Mouse (Mus musculus): ENCODE measurements at regions not wholly inside any gene's neighbourhood (a gene's known extent, or its start where the extent isn't known, plus 50 kb on each side); places are given as distances from the start of the nearest gene placed in this dataset.
A peak's percentile ranks its signal among the peaks of the same experiment; 100 is the strongest.

DNA sequence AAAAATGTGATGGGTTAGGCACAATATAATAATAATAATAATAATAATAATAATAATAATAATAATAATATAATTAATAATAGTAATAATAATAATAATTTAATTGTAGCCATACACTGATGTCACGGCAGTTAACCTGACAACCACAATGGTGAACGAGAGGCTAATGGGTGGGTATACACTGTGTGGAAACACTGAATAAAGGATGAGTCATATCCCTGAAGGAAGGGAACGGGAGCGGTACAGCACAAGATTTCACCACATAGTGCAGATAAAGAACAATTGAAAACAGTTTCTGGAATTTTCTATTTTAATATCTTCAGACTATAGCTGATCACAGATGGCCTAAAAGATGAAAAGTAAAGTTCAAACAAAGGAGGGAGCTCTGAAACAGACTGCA is 365.6 kb downstream of the Xylt1 start:
- dilution Hi-C loops (cut with MboI; ENCODE audit: extremely low pct_ligation_motif_present, extremely low pct_unique_long_range_greater_than_20kb, low sequenced_read_pairs) (no loop called here), in situ Hi-C loops (cut with MboI; ENCODE audit: low pct_ligation_motif_present, low pct_unique_long_range_greater_than_20kb, low sequenced_read_pairs) (no loop called here)
- no peak overlapping the region for H3K4me2 ChIP-seq (ENCODE audit: insufficient read depth, low read depth, poor library complexity, severe bottlenecking)
- no peak overlapping the region for H3K27ac ChIP-seq (ENCODE audit: insufficient read depth, low read depth)
- no peak overlapping the region for H3K9ac ChIP-seq (ENCODE audit: insufficient read depth, low read depth)
- DNase-seq (ENCODE audit: extremely low read depth): no peak
- no peaks in the 10 kb centered on the region for H3K4me1 ChIP-seq (ENCODE audit: control insufficient read depth in 1 of 2, insufficient read depth in 2 of 2)
- H3K4me3 ChIP-seq (replicated peaks in 1 of 3; ENCODE audit: low read depth in 2 of 3, low read length in 2 of 3, poor library complexity in 1 of 3): no peak overlapping the region
- no peaks in the 10 kb centered on the region for H3K79me2 ChIP-seq (replicated peaks; ENCODE audit: control insufficient read depth, extremely low read depth, insufficient read depth, poor library complexity, severe bottlenecking)
- H3K9me3 ChIP-seq (replicated peaks; ENCODE audit: low read length): no peaks in the 10 kb centered on the region
- H3K27me3 ChIP-seq (replicated peaks): no peaks in the 10 kb centered on the region
- H3K36me3 ChIP-seq (replicated peaks in 1 of 2; ENCODE audit: control insufficient read depth in 1 of 2, insufficient read depth in 1 of 2, low read length in 1 of 2): no peaks in the 10 kb centered on the region
- no peak for TF ChIP-seq NRF1 (IDR thresholded peaks at IDR 0.05; ENCODE audit: low read depth, low read length)
- no peak for TF ChIP-seq IRF4 (IDR thresholded peaks at IDR 0.05; ENCODE audit: low read depth, low read length)
- no peak for TF ChIP-seq ETS1 (conservative IDR thresholded peaks at IDR 0.05; ENCODE audit: low read depth, low read length)
- TF ChIP-seq TCF12 (IDR thresholded peaks at IDR 0.05; ENCODE audit: low read depth, low read length): no peak
- TF ChIP-seq USF2 (conservative IDR thresholded peaks at IDR 0.05; ENCODE audit: low read depth, low read length): no peak
- no peak for TF ChIP-seq MYC (IDR thresholded peaks at IDR 0.05; ENCODE audit: low read depth, low read length)

DNA sequence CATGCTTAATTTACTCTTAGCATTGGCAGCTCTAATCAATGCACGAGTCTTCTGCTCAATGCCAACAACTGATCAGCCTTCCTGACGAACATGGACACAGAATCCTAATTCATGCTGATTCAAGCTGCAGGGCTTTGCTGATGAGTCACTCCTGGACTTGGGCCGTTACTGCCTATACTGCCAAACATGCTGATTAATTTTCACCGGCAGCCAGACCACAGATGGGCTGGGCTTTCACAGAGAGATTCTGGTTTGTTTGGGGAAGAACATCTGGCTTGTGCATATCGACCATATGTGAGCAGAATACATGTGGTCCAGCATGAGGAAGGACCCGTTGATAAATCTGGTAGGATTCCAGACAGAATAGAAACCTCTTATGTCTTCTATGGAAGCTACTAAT is 358.9 kb downstream of the Xylt1 start:
- Histone ChIP-seq H3K27ac (ENCODE audit: insufficient read depth, low read depth) (no peak overlapping the region), H3K36me3 (replicated peaks in 1 of 2; ENCODE audit: control insufficient read depth in 1 of 2, insufficient read depth in 1 of 2, low read length in 1 of 2) (no peaks in the 10 kb centered on the region)
- dilution Hi-C loops (cut with MboI; ENCODE audit: extremely low pct_ligation_motif_present, extremely low pct_unique_long_range_greater_than_20kb, low sequenced_read_pairs): no loop called here

DNA sequence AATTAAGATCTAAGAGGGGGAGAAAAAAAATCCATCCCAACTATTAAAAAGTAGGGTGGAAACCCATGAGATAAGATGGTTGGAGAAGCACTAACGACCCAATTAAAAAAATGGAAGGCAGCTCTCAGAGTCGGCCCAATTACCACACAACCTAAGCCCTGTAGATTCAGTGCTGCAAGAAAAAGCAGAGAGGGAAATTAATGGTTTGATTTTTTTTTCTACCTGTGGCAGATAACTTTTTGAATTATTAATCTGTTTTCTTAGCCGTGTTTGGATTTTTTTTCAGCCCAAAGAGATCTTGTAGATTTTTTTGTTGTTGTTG is 354.9 kb downstream of the Xylt1 start:
- in situ Hi-C loops (cut with MboI; ENCODE audit: low pct_ligation_motif_present, low pct_unique_long_range_greater_than_20kb, low sequenced_read_pairs) (no loop called here), dilution Hi-C loops (cut with MboI; ENCODE audit: extremely low pct_ligation_motif_present, extremely low pct_unique_long_range_greater_than_20kb, low sequenced_read_pairs) (no loop called here)
- H3K4me2 ChIP-seq (ENCODE audit: insufficient read depth, low read depth, poor library complexity, severe bottlenecking): no peak overlapping the region
- no peak for TF ChIP-seq MAZ (IDR thresholded peaks at IDR 0.05; ENCODE audit: low read depth, low read length)
- no peak for TF ChIP-seq PAX5 (IDR thresholded peaks at IDR 0.05; ENCODE audit: low read length)
- no peak for TF ChIP-seq GABPA (IDR thresholded peaks at IDR 0.05; ENCODE audit: insufficient replicate concordance, low read depth, low read length)
- TF ChIP-seq MAX (IDR thresholded peaks at IDR 0.05; ENCODE audit: low read length): no peak
- no peak for TF ChIP-seq MXI1 (IDR thresholded peaks at IDR 0.05; ENCODE audit: low read depth, low read length)
- no peak for TF ChIP-seq ZMIZ1 (IDR thresholded peaks at IDR 0.05; ENCODE audit: low read depth, low read length)
- no peak for TF ChIP-seq TCF12 (IDR thresholded peaks at IDR 0.05; ENCODE audit: low read depth, low read length)
- TF ChIP-seq JUND (conservative IDR thresholded peaks at IDR 0.05; ENCODE audit: low read depth, low read length): no peak
- no peak for TF ChIP-seq SIN3A (IDR thresholded peaks at IDR 0.05; ENCODE audit: low read length)
- TF ChIP-seq EP300 (IDR thresholded peaks at IDR 0.05; ENCODE audit: low read length): no peak
- TF ChIP-seq SMC3 (IDR thresholded peaks at IDR 0.05; ENCODE audit: low read depth, low read length): no peak
- TF ChIP-seq KAT2A (IDR thresholded peaks at IDR 0.05; ENCODE audit: insufficient replicate concordance, low read length): no peak
- TF ChIP-seq E2F4 (IDR thresholded peaks at IDR 0.05; ENCODE audit: insufficient replicate concordance, low read depth, low read length): no peak
- no peak for TF ChIP-seq RAD21 (IDR thresholded peaks at IDR 0.05; ENCODE audit: low read depth, low read length)
- TF ChIP-seq USF1 (IDR thresholded peaks at IDR 0.05; ENCODE audit: low read depth, low read length): no peak
- TF ChIP-seq MYC (IDR thresholded peaks at IDR 0.05; ENCODE audit: low read depth, low read length): no peak
- TF ChIP-seq HCFC1 (IDR thresholded peaks at IDR 0.05; ENCODE audit: low read depth, low read length): no peak
- TF ChIP-seq TBP (conservative IDR thresholded peaks at IDR 0.05; ENCODE audit: low read depth, low read length): no peak
- TF ChIP-seq ZNF384 (IDR thresholded peaks at IDR 0.05; ENCODE audit: low read depth, low read length): no peak
- TF ChIP-seq NELFE (IDR thresholded peaks at IDR 0.05; ENCODE audit: low read depth, low read length): no peak
- no peaks in the 10 kb centered on the region for H3K36me3 ChIP-seq (replicated peaks in 1 of 2; ENCODE audit: control insufficient read depth in 1 of 2, insufficient read depth in 1 of 2, low read length in 1 of 2)
- peaks cover 11% of the 10 kb centered on the region for H3K27me3 ChIP-seq (replicated peaks)
- no peak for DNase-seq (ENCODE audit: extremely low read depth)
- H3K4me1 ChIP-seq (ENCODE audit: control insufficient read depth in 1 of 2, insufficient read depth in 2 of 2): no peaks in the 10 kb centered on the region; a peak in 2 of 4 replicates
- H3K27ac ChIP-seq (ENCODE audit: insufficient read depth, low read depth): no peak overlapping the region
- H3K79me2 ChIP-seq (replicated peaks; ENCODE audit: control insufficient read depth, extremely low read depth, insufficient read depth, poor library complexity, severe bottlenecking): no peaks in the 10 kb centered on the region
- H3K9me3 ChIP-seq (replicated peaks; ENCODE audit: low read length): no peaks in the 10 kb centered on the region
- H3K9ac ChIP-seq (ENCODE audit: insufficient read depth, low read depth): no peak overlapping the region
- no peak overlapping the region for H3K4me3 ChIP-seq (replicated peaks in 1 of 3; ENCODE audit: low read depth in 2 of 3, low read length in 2 of 3, poor library complexity in 1 of 3)

More for the DNA sequence above, 358.9 kb downstream of the Xylt1 start:
- Histone ChIP-seq H3K27me3 (replicated peaks) (peaks cover 9% of the 10 kb centered on the region), H3K9me3 (replicated peaks; ENCODE audit: low read length) (no peaks in the 10 kb centered on the region), H3K4me3 (replicated peaks in 1 of 3; ENCODE audit: low read depth in 2 of 3, low read length in 2 of 3, poor library complexity in 1 of 3) (no peak overlapping the region), H3K4me2 (ENCODE audit: insufficient read depth, low read depth, poor library complexity, severe bottlenecking) (no peak overlapping the region), H3K4me1 (ENCODE audit: control insufficient read depth in 1 of 2, insufficient read depth in 2 of 2) (no peaks in the 10 kb centered on the region; a peak in 2 of 4 replicates), H3K9ac (ENCODE audit: insufficient read depth, low read depth) (no peak overlapping the region), H3K79me2 (replicated peaks; ENCODE audit: control insufficient read depth, extremely low read depth, insufficient read depth, poor library complexity, severe bottlenecking) (no peaks in the 10 kb centered on the region)
- in situ Hi-C loops (cut with MboI; ENCODE audit: low pct_ligation_motif_present, low pct_unique_long_range_greater_than_20kb, low sequenced_read_pairs): no loop called here
- DNase-seq (ENCODE audit: extremely low read depth): peak; percentile 18
- no peak for TF ChIP-seq ETS1 (conservative IDR thresholded peaks at IDR 0.05; ENCODE audit: low read depth, low read length)

Measured in CH12.LX (cell line).